Mouse (Mus musculus) adrenal gland, adult 8-10 months (tissue): ENCODE data around the gene Dhrs13. TPM values are rescaled to one million over a fixed set of nuclear protein-coding genes. Genes with fewer than 3 reads are reported as not detected.

Experiments
- microRNA-seq, 2 experiments: library from miRNA; unstranded; fragments of <30 nt; microRNA quantifications; one replicate each; pipeline ENCODE4 v1.2.0; 2022
- total RNA-seq, 4 experiments: library from RNA; stranded (reverse); gene quantifications; 2 replicates each; pipeline ENCODE4 v1.2.4; 2022

Gene Dhrs13
- total RNA-seq, 4 experiments from 2014 or later: 11.0 to 23.6 (median 14.4) TPM

Small RNA genes within 50 kb of the gene (microRNA-seq; reads per million reads assigned to microRNA genes)
- gene Mir144 (28.5 to 227 reads per million in 2 experiments), gene Mir451a (0 reads per million in 2 experiments), gene Mir451b (0 reads per million in 2 experiments)

Other genes with a start within 250 kb of the Dhrs13 start
- not detected for gene Gm10277, start 244.5 kb upstream of the Dhrs13 start, total RNA-seq
- gene Pipox, start 138.2 kb upstream of the Dhrs13 start, total RNA-seq: 1 to 10 TPM in 2 of 4 experiments, under 1 TPM in 2; 0.89 to 2.4 (median 1.5) TPM
- gene Sez6, start 101.5 kb upstream of the Dhrs13 start, total RNA-seq: 1 to 10 TPM; 3.1 to 6.8 (median 4.0) TPM
- 10 to 100 TPM; 50.6 to 78.2 (median 63.1) TPM for gene Phf12, start 49.5 kb upstream of the Dhrs13 start, total RNA-seq
- gene Flot2, start 5.7 kb downstream of the Dhrs13 start, total RNA-seq: 100 to 1,000 TPM in 2 of 4 experiments, 10 to 100 TPM in 2; 86.1 to 115 (median 101) TPM
- gene Eral1, start 48.1 kb downstream of the Dhrs13 start, total RNA-seq: 10 to 100 TPM; 32.2 to 39.5 (median 37.2) TPM
- gene Fam222b, start 62.4 kb downstream of the Dhrs13 start, total RNA-seq: 10 to 100 TPM; 19.6 to 29.0 (median 22.4) TPM
- 10 to 100 TPM; 18.0 to 31.3 (median 22.8) TPM for gene Traf4, start 133.3 kb downstream of the Dhrs13 start, total RNA-seq
- gene Nek8, start 144.4 kb downstream of the Dhrs13 start, total RNA-seq: 10 to 100 TPM; 10.7 to 29.6 (median 21.6) TPM
- gene Tlcd1, start 144.4 kb downstream of the Dhrs13 start, total RNA-seq: 10 to 100 TPM; 54.5 to 65.1 (median 61.2) TPM
- 1,000 to 10,000 TPM; 1,361 to 1,741 (median 1,547) TPM for gene Rpl23a, start 151.3 kb downstream of the Dhrs13 start, total RNA-seq
- gene Rab34, start 156.2 kb downstream of the Dhrs13 start, total RNA-seq: 100 to 1,000 TPM in 2 of 4 experiments, 10 to 100 TPM in 2; 72.8 to 116 (median 98.4) TPM
- 10 to 100 TPM; 10.1 to 12.9 (median 11.9) TPM for gene Proca1, start 161.1 kb downstream of the Dhrs13 start, total RNA-seq
- gene Sdf2, start 213.5 kb downstream of the Dhrs13 start, total RNA-seq: 100 to 1,000 TPM; 118 to 156 (median 125) TPM
- gene Supt6, start 213.7 kb downstream of the Dhrs13 start, total RNA-seq: 10 to 100 TPM; 71.8 to 93.4 (median 79.5) TPM
- gene 2610507B11Rik, start 229.5 kb downstream of the Dhrs13 start, total RNA-seq: 100 to 1,000 TPM; 178 to 198 (median 188) TPM